Mouse (Mus musculus): ENCODE measurements around the gene Miox.

DNA sequence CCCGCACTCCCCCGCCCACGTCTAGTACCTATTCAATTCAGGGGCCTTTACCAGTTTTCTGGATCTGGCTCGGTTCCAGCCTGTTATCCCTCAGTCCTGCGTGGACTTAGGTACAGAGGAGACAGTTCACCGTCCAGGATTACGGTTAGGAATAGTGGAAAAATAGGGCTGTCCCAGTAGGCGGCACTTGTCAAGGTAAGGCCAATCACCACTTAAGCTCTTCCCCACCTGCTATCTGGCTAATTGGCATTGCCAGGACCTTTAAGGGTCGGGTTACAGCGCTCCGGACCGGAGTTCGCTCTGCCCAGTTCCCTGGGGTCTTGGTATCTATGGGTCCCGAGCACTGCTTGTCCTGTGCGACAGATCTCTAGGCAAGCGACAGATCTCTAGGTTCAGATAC lies 42.8 kb downstream of the Miox start, which contains the start of gene Tymp:
- TF ChIP-seq CTCF (IDR thresholded peaks at IDR 0.05; ENCODE audit: borderline replicate concordance, insufficient read depth, low read length) (no peak), POLR2A (IDR thresholded peaks at IDR 0.05; ENCODE audit: low read depth, low read length) (no peak)
